ENCODE assay signal across 12 mouse cellular contexts in genomic region chr12:108219825-108220616, GRCm38 (mm10). TPM values are rescaled to one million over a fixed set of nuclear protein-coding genes. Genes with fewer than 3 reads are reported as not detected.
DNase-seq lines count a peak whose midpoint lies in the region; ATAC-seq and TF ChIP-seq lines count a peak whose summit lies in the region.
"Had no signal": no experiment of that assay in that cellular context is flagged by ENCODE, and none has a peak within 500 bp of the region (broad histone marks: within the 10 kb centered on the region; RNA-seq: fewer than 3 reads in every experiment).

No protein-coding gene starts in this region.

- 60% methylated on average over 19 of the region's 21 CpGs for WGBS in forebrain, embryonic 14.5 days
- WGBS in hindbrain, postnatal 0 days: 51% methylated on average over 21 of the region's 21 CpGs
- 72% methylated on average over 21 of the region's 21 CpGs for WGBS in neural tube, embryonic 12.5 days

- no peaks in the 10 kb centered on the region for H3K9me3 ChIP-seq in forebrain, embryonic 14.5 days (replicated peaks; ENCODE audit: control insufficient read depth, low read length)
- H3K9me3 ChIP-seq in hindbrain, postnatal 0 days (ENCODE audit: low read length): no peaks in the 10 kb centered on the region
- no peaks in the 10 kb centered on the region for H3K9me3 ChIP-seq in neural tube, embryonic 12.5 days

- no peaks in the 10 kb centered on the region for H3K27me3 ChIP-seq in forebrain, embryonic 14.5 days (replicated peaks; ENCODE audit: control insufficient read depth, insufficient read depth, low read length)
- H3K27me3 ChIP-seq in hindbrain, postnatal 0 days (ENCODE audit: insufficient read depth, low read length): no peaks in the 10 kb centered on the region
- H3K27me3 ChIP-seq in neural tube, embryonic 12.5 days (replicated peaks): no peaks in the 10 kb centered on the region

- H3K4me2 ChIP-seq in forebrain, embryonic 14.5 days (ENCODE audit: low read length): no peak overlapping the region
- H3K4me2 ChIP-seq in hindbrain, postnatal 0 days (ENCODE audit: low read depth, low read length): no peak overlapping the region
- peak overlapping the region; percentile 24; the same call in 1 of the 2 replicates for H3K4me2 ChIP-seq in neural tube, embryonic 12.5 days (replicated peaks)

- TF ChIP-seq CTCF in layer of hippocampus, adult 2 months (conservative IDR thresholded peaks at IDR 0.05): no peak
- TF ChIP-seq CTCF in hindbrain, postnatal 0 days (IDR thresholded peaks at IDR 0.05; ENCODE audit: low read depth): no peak

- no peak for ATAC-seq in forebrain, embryonic 14.5 days
- no peak for ATAC-seq in hindbrain, postnatal 0 days
- 0 out of 2 replicates have a peak, but pooled peaks have one; percentile 7 for ATAC-seq in neural tube, embryonic 12.5 days (ENCODE audit: low FRiP score, low read depth)

- peak overlapping the region; percentile 43; the same call in 1 of the 2 replicates for H3K27ac ChIP-seq in layer of hippocampus, adult 2 months
- peak overlapping the region; percentile 52 for H3K27ac ChIP-seq in forebrain, embryonic 14.5 days (ENCODE audit: low read depth, low read length)
- H3K27ac ChIP-seq in hindbrain, postnatal 0 days: peak overlapping the region; percentile 78
- H3K27ac ChIP-seq in neural tube, embryonic 12.5 days: peak overlapping the region; percentile 81

- H3K4me3 ChIP-seq in layer of hippocampus, adult 2 months: no peak overlapping the region
- H3K4me3 ChIP-seq in forebrain, embryonic 14.5 days (ENCODE audit: low read depth, low read length): no peak overlapping the region
- no peak overlapping the region for H3K4me3 ChIP-seq in hindbrain, postnatal 0 days (ENCODE audit: low read length)
- H3K4me3 ChIP-seq in neural tube, embryonic 12.5 days: no peak overlapping the region

- no peak for DNase-seq in layer of hippocampus, adult 2 months (ENCODE audit: low spot score in 2 of 2)
- DNase-seq in layer of hippocampus, adult 9-11 months: no peak
- DNase-seq in forebrain, embryonic 14.5 days (ENCODE audit: low spot score): no peak
- no peak for DNase-seq in hindbrain, postnatal 0 days (ENCODE audit: low spot score)
- no peak for DNase-seq in T-cell, adult 2 months (ENCODE audit: low spot score)
- DNase-seq in gastrocnemius, postnatal 25 days: no peak
- DNase-seq in retina, postnatal 1 day: no peak
- DNase-seq: adrenal gland, postnatal 25 days; gastrocnemius, postnatal 14 days; lung, adult 2 months had no signal

- H3K36me3 ChIP-seq in forebrain, embryonic 14.5 days (ENCODE audit: control insufficient read depth, insufficient read depth, low read length): no peaks in the 10 kb centered on the region
- no peaks in the 10 kb centered on the region for H3K36me3 ChIP-seq in hindbrain, postnatal 0 days (ENCODE audit: insufficient read depth, low read length)
- no peaks in the 10 kb centered on the region for H3K36me3 ChIP-seq in neural tube, embryonic 12.5 days
- H3K36me3 ChIP-seq: G1E had no signal

- H3K4me1 ChIP-seq in forebrain, embryonic 14.5 days (ENCODE audit: control insufficient read depth, insufficient read depth, low read length): peaks cover 57% of the 10 kb centered on the region
- H3K4me1 ChIP-seq in hindbrain, postnatal 0 days (ENCODE audit: insufficient read depth, low read length): peaks cover 43% of the 10 kb centered on the region
- peaks cover 86% of the 10 kb centered on the region for H3K4me1 ChIP-seq in neural tube, embryonic 12.5 days

- 0 out of 2 replicates have a peak overlapping the region, but pooled peaks have one; percentile 29 for H3K9ac ChIP-seq in forebrain, embryonic 14.5 days (ENCODE audit: low read length)
- peak overlapping the region; percentile 19 for H3K9ac ChIP-seq in hindbrain, postnatal 0 days (replicated peaks; ENCODE audit: low read length)
- H3K9ac ChIP-seq in neural tube, embryonic 12.5 days: peak overlapping the region; percentile 36; the same call in 1 of the 2 replicates

RNA-seq across cellular contexts. Expression of gene Ccnk, which starts 40.6 kb away (rescaled TPM):
- total RNA-seq in layer of hippocampus, adult 2 months (2021): 10 to 100 TPM; 29.6 to 30.8 TPM
- polyA plus RNA-seq in forebrain, embryonic 14.5 days (2014; fragmentation: Nextera tagmentation; extraction: Ambion mirVana): 8.4 and 10.7 TPM in 2 replicates
- total RNA-seq in hindbrain, postnatal 0 days (2014; rRNA removed): 8.0 and 10.7 TPM in 2 replicates
- polyA plus RNA-seq in hindbrain, postnatal 0 days (2015; fragmentation: Nextera tagmentation; extraction: Ambion mirVana): 2.3 and 2.8 TPM in 2 replicates
- polyA plus RNA-seq in neural tube, embryonic 12.5 days (2016; fragmentation: Nextera tagmentation; extraction: Ambion mirVana): 3.2 and 3.8 TPM in 2 replicates
- total RNA-seq in gastrocnemius, postnatal 25 days (2021): 10 to 100 TPM; 61.6 to 71.1 TPM

RNA-seq across cellular contexts. Expression of gene Setd3, which starts 40.9 kb away (rescaled TPM):
- total RNA-seq in layer of hippocampus, adult 2 months (2021): 100 to 1,000 TPM; 148 to 154 TPM
- 85.9 and 88.9 TPM in 2 replicates for polyA plus RNA-seq in forebrain, embryonic 14.5 days (2014; fragmentation: Nextera tagmentation; extraction: Ambion mirVana)
- total RNA-seq in hindbrain, postnatal 0 days (2014; rRNA removed): 57.4 and 61.3 TPM in 2 replicates
- polyA plus RNA-seq in hindbrain, postnatal 0 days (2015; fragmentation: Nextera tagmentation; extraction: Ambion mirVana): 87.1 and 90.4 TPM in 2 replicates
- polyA plus RNA-seq in neural tube, embryonic 12.5 days (2016; fragmentation: Nextera tagmentation; extraction: Ambion mirVana): 104 and 114 TPM in 2 replicates
- total RNA-seq in gastrocnemius, postnatal 25 days (2021): 10 to 100 TPM; 79.3 to 80.6 TPM

RNA-seq across cellular contexts. Expression of gene Ccdc85c, which starts 55.2 kb away (rescaled TPM):
- 10 to 100 TPM; 68.4 to 68.5 TPM for total RNA-seq in layer of hippocampus, adult 2 months (2021)
- polyA plus RNA-seq in forebrain, embryonic 14.5 days (2014; fragmentation: Nextera tagmentation; extraction: Ambion mirVana): 13.6 and 14.5 TPM in 2 replicates
- total RNA-seq in hindbrain, postnatal 0 days (2014; rRNA removed): 86.3 and 94.7 TPM in 2 replicates
- polyA plus RNA-seq in hindbrain, postnatal 0 days (2015; fragmentation: Nextera tagmentation; extraction: Ambion mirVana): 16.9 and 17.0 TPM in 2 replicates
- polyA plus RNA-seq in neural tube, embryonic 12.5 days (2016; fragmentation: Nextera tagmentation; extraction: Ambion mirVana): 14.5 and 20.4 TPM in 2 replicates
- total RNA-seq in gastrocnemius, postnatal 25 days (2021): 10 to 100 TPM; 11.4 to 15.2 TPM
- polyA plus RNA-seq: G1E had no signal
